Mouse (Mus musculus) neutrophil, adult 5-6 weeks (primary cell): ENCODE measurements around the gene Uvrag. TPM values are rescaled to one million over a fixed set of nuclear protein-coding genes. Genes with fewer than 3 reads are reported as not detected.

Experiments
- ATAC-seq: fragments of 151-379, 151-347 bp; 2 replicates; pipeline ENCODE4 v1.8.0; 2017; ENCODE audit warnings: mild to moderate bottlenecking, moderate TSS enrichment; ENCODE audit not compliant: insufficient number of reproducible peaks, poor library complexity, low FRiP score, severe bottlenecking; ENCODE audit errors: extremely low read depth
- total RNA-seq: library from RNA; stranded (forward); fragments of 200-1000 nt; gene quantifications from 2 replicates; pipeline ENCODE4 v1.2.3, GENCODE M21; 2017

Uvrag gene
- total RNA-seq, 1 experiment from 2014 or later, result 90.1 TPM

- ATAC-seq, result no peak
Observed at GRCm38 (mm10) chr7:98894305-98894704, 246.6 kb downstream of the Uvrag start.

GRCm38 (mm10) chr7:98893144-98893543 lies 247.8 kb downstream of the Uvrag start:
- no peak for ATAC-seq

- ATAC-seq, result no peak
Observed at GRCm38 (mm10) chr7:98889211-98889610, 251.7 kb downstream of the Uvrag start.

- ATAC-seq, result no peak
Observed at GRCm38 (mm10) chr7:98888810-98889209, 252.1 kb downstream of the Uvrag start.

GRCm38 (mm10) chr7:98887811-98888261 lies 253.1 kb downstream of the Uvrag start:
- no peak for ATAC-seq

- ATAC-seq, result no peak
Observed at GRCm38 (mm10) chr7:98881887-98882286, 259.1 kb downstream of the Uvrag start.

- ATAC-seq, result no peak
Observed at GRCm38 (mm10) chr7:98879176-98879575, 261.8 kb downstream of the Uvrag start.

GRCm38 (mm10) chr7:98876119-98876518 lies 264.8 kb downstream of the Uvrag start:
- no peak for ATAC-seq

GRCm38 (mm10) chr7:98875390-98875990 lies 265.5 kb downstream of the Uvrag start:
- no peak for ATAC-seq

GRCm38 (mm10) chr7:98874411-98874951 lies 266.5 kb downstream of the Uvrag start:
- no peak for ATAC-seq

GRCm38 (mm10) chr7:98873316-98873715 lies 267.6 kb downstream of the Uvrag start:
- no peak for ATAC-seq

GRCm38 (mm10) chr7:98871882-98872281 lies 269.1 kb downstream of the Uvrag start:
- ATAC-seq, result no peak

- no peak for ATAC-seq
Observed at GRCm38 (mm10) chr7:98870791-98871190, 270.1 kb downstream of the Uvrag start.

GRCm38 (mm10) chr7:98869070-98869469 lies 271.9 kb downstream of the Uvrag start:
- no peak for ATAC-seq

GRCm38 (mm10) chr7:98867794-98868150 lies 273.2 kb downstream of the Uvrag start:
- ATAC-seq, result no peak

- no peak for ATAC-seq
Observed at GRCm38 (mm10) chr7:98867053-98867793, 273.7 kb downstream of the Uvrag start.

GRCm38 (mm10) chr7:98863969-98864718 lies 276.8 kb downstream of the Uvrag start:
- ATAC-seq, result no peak

GRCm38 (mm10) chr7:98862994-98863393 lies 277.9 kb downstream of the Uvrag start:
- no peak for ATAC-seq

- ATAC-seq, result no peak
Observed at GRCm38 (mm10) chr7:98861002-98861401, 279.9 kb downstream of the Uvrag start.

- no peak for ATAC-seq
Observed at GRCm38 (mm10) chr7:98857094-98857493, 283.8 kb downstream of the Uvrag start.
